Mouse (Mus musculus) hindbrain, postnatal 0 days (tissue): ENCODE measurements around the gene Elovl3. TPM values are rescaled to one million over a fixed set of nuclear protein-coding genes. Genes with fewer than 3 reads are reported as not detected.
A peak's percentile ranks its signal among the peaks of the same experiment; 100 is the strongest.

Experiments used
- ATAC-seq: fragments of 200-750 bp; cut with Nextera tagmentation; 2 replicates; pipeline ENCODE4 v1.8.0; 2017; ENCODE audit warnings: mild to moderate bottlenecking, moderate TSS enrichment, moderate library complexity
- DNase-seq: peaks from one replicate; pipeline ENCODE4 v3.0.0-alpha.2; 2015; ENCODE audit warnings: low spot score
- H3K27ac ChIP-seq: fragments of 300-500 bp; sonication (generic); 2 replicates; pipeline ENCODE4 v1.5.1; 2014; ENCODE audit warnings: mild to moderate bottlenecking
- H3K27me3 ChIP-seq: fragments of 300-500 bp; sonication (generic); 2 replicates; pipeline ENCODE4 v1.6.1; 2014; ENCODE audit warnings: low read length, mixed read lengths; ENCODE audit not compliant: insufficient read depth
- H3K36me3 ChIP-seq: fragments of 300-500 bp; sonication (generic); 2 replicates; pipeline ENCODE4 v1.6.1; 2014; ENCODE audit warnings: low read length, mixed read lengths; ENCODE audit not compliant: insufficient read depth
- H3K4me1 ChIP-seq: fragments of 300-500 bp; sonication (generic); 2 replicates; pipeline ENCODE4 v1.6.1; 2014; ENCODE audit warnings: antibody characterized with exemption, low read length, mixed read lengths; ENCODE audit not compliant: insufficient read depth
- H3K4me2 ChIP-seq: fragments of 300-500 bp; sonication (generic); 2 replicates; pipeline ENCODE4 v1.6.1; 2014; ENCODE audit warnings: low read depth, mild to moderate bottlenecking, low read length, moderate library complexity, mixed read lengths
- H3K4me3 ChIP-seq: fragments of 300-500 bp; sonication (generic); 2 replicates; pipeline ENCODE4 v1.5.1; 2014; ENCODE audit warnings: low read length
- H3K9ac ChIP-seq: fragments of 300-500 bp; sonication (generic); replicated peaks from 2 replicates; pipeline ENCODE4 v1.6.1; 2014; ENCODE audit warnings: mild to moderate bottlenecking, low read length, moderate library complexity, mixed read lengths
- H3K9me3 ChIP-seq: fragments of 300-500 bp; sonication (generic); 2 replicates; pipeline ENCODE4 v1.6.1; 2016; ENCODE audit warnings: low read length, mixed read lengths
- CTCF ChIP-seq: IDR thresholded peaks from 2 replicates; pipeline ENCODE4 v1.5.1; 2016; ENCODE audit warnings: antibody characterized with exemption, control low read depth, low read depth
- WGBS: fragments of 180-500 bp; shearing (Covaris S2); extraction: QIAGEN DNeasy Blood & Tissue Kit; methylation state at CpG from one replicate; pipeline ENCODE4 v1.1.7; 2014; 5-methylcytosine and 5-hydroxymethylcytosine counted together
- polyA plus RNA-seq: library from polyadenylated mRNA; unstranded; fragments of >200 nt; fragmentation: Nextera tagmentation; extraction: Ambion mirVana; gene quantifications from 2 replicates; pipeline ENCODE4 v1.2.1, GENCODE M21; 2015
- total RNA-seq: library from RNA; depleted of rRNA; stranded (reverse); fragments of >200 nt; gene quantifications from 2 replicates; pipeline ENCODE4 v1.2.3, GENCODE M21; 2014; rRNA removed

The Elovl3 gene
- total RNA-seq (not detected in 2 replicates), polyA plus RNA-seq (not detected in 2 replicates)

GRCm38 (mm10) chr19:46131694-46132525, at the start of gene Elovl3:
Gene Elovl3, plus strand, starts transcription at chr19:46131897.
- Histone ChIP-seq H3K9ac (no peak within 1 kb of the TSS), H3K4me3 (peak within 1 kb of the TSS; percentile 26), H3K4me1 (peaks cover 17% of the 10 kb centered on the region; the same call in 1 of the 2 replicates), H3K27ac (no peak within 1 kb of the TSS), H3K9me3 (no peaks in the 10 kb centered on the region), H3K4me2 (peak within 1 kb of the TSS; percentile 50), H3K36me3 (no peaks in the 10 kb centered on the region), H3K27me3 (peaks cover 29% of the 10 kb centered on the region)
- TF ChIP-seq CTCF: no peak
- WGBS: 3% methylated on average over 31 of the region's 31 CpGs
- ATAC-seq (no peak), DNase-seq (peak; percentile 15)

- Histone ChIP-seq H3K27me3 (no peaks in the 10 kb centered on the region), H3K9me3 (no peaks in the 10 kb centered on the region), H3K4me1 (no peaks in the 10 kb centered on the region), H3K4me3 (no peak overlapping the region), H3K4me2 (no peak overlapping the region), H3K36me3 (peaks cover 47% of the 10 kb centered on the region), H3K27ac (no peak overlapping the region), H3K9ac (no peak overlapping the region)
- no peak for TF ChIP-seq CTCF
- DNase-seq (no peak), ATAC-seq (no peak)
- 98% methylated on average over 8 of the region's 8 CpGs for WGBS
These were observed 46.5 kb upstream of the Elovl3 start for GRCm38 (mm10) chr19:46085185-46085584.

GRCm38 (mm10) chr19:46086337-46086736, 45.4 kb upstream of the Elovl3 start:
- Histone ChIP-seq H3K36me3 (peaks cover 36% of the 10 kb centered on the region), H3K4me1 (no peaks in the 10 kb centered on the region), H3K27me3 (no peaks in the 10 kb centered on the region), H3K4me3 (no peak overlapping the region), H3K27ac (no peak overlapping the region), H3K9me3 (no peaks in the 10 kb centered on the region), H3K4me2 (no peak overlapping the region), H3K9ac (no peak overlapping the region)
- ATAC-seq (no peak), DNase-seq (peak; percentile 85)
- peak; percentile 79 for TF ChIP-seq CTCF
- WGBS: 51% methylated on average over 3 of the region's 3 CpGs

GRCm38 (mm10) chr19:46087871-46088270, 43.8 kb upstream of the Elovl3 start:
- peak; percentile 23 for DNase-seq
- Histone ChIP-seq H3K4me3 (no peak overlapping the region), H3K9ac (no peak overlapping the region), H3K4me1 (no peaks in the 10 kb centered on the region), H3K27me3 (no peaks in the 10 kb centered on the region), H3K36me3 (peaks cover 20% of the 10 kb centered on the region), H3K9me3 (no peaks in the 10 kb centered on the region), H3K4me2 (no peak overlapping the region), H3K27ac (no peak overlapping the region)
- WGBS: 66% methylated on average over 7 of the region's 7 CpGs
- TF ChIP-seq CTCF: no peak
- ATAC-seq: no peak

- Histone ChIP-seq H3K4me3 (no peak overlapping the region), H3K36me3 (no peaks in the 10 kb centered on the region), H3K4me1 (no peaks in the 10 kb centered on the region), H3K4me2 (no peak overlapping the region), H3K27ac (no peak overlapping the region), H3K9ac (no peak overlapping the region), H3K27me3 (no peaks in the 10 kb centered on the region), H3K9me3 (no peaks in the 10 kb centered on the region)
- no peak for TF ChIP-seq CTCF
- WGBS: 91% methylated on average over 4 of the region's 4 CpGs
- no peak for ATAC-seq
- DNase-seq: no peak
These were observed 40.1 kb upstream of the Elovl3 start for GRCm38 (mm10) chr19:46091641-46092040.

GRCm38 (mm10) chr19:46094144-46094543, 37.6 kb upstream of the Elovl3 start:
- ATAC-seq: no peak
- no peak overlapping the region for H3K9ac ChIP-seq

GRCm38 (mm10) chr19:46095291-46095690, 36.4 kb upstream of the Elovl3 start:
- 87% methylated on average over 4 of the region's 4 CpGs for WGBS
- no peaks in the 10 kb centered on the region for H3K36me3 ChIP-seq
- H3K4me1 ChIP-seq: no peaks in the 10 kb centered on the region
- H3K4me3 ChIP-seq: no peak overlapping the region
- no peak overlapping the region for H3K27ac ChIP-seq
- no peak for DNase-seq
- no peaks in the 10 kb centered on the region for H3K27me3 ChIP-seq
- H3K4me2 ChIP-seq: no peak overlapping the region
- no peak overlapping the region for H3K9ac ChIP-seq
- H3K9me3 ChIP-seq: 0 out of 2 replicates have a peak, but pooled peaks cover 2% of the 10 kb centered on the region
- ATAC-seq: no peak
- no peak for TF ChIP-seq CTCF

More at GRCm38 (mm10) chr19:46094144-46094543, 37.6 kb upstream of the Elovl3 start:
- Histone ChIP-seq H3K36me3 (no peaks in the 10 kb centered on the region), H3K27me3 (no peaks in the 10 kb centered on the region), H3K4me2 (no peak overlapping the region), H3K27ac (no peak overlapping the region), H3K9me3 (no peaks in the 10 kb centered on the region), H3K4me3 (no peak overlapping the region), H3K4me1 (no peaks in the 10 kb centered on the region)
- WGBS: 98% methylated on average over 2 of the region's 2 CpGs
- DNase-seq: no peak
- no peak for TF ChIP-seq CTCF
